Mouse (Mus musculus): ENCODE measurements around the gene Ntng1. TPM values are rescaled to one million over a fixed set of nuclear protein-coding genes. Genes with fewer than 3 reads are reported as not detected.

Ntng1 gene
- polyA plus RNA-seq, 1 experiment = 1.6 TPM

DNA sequence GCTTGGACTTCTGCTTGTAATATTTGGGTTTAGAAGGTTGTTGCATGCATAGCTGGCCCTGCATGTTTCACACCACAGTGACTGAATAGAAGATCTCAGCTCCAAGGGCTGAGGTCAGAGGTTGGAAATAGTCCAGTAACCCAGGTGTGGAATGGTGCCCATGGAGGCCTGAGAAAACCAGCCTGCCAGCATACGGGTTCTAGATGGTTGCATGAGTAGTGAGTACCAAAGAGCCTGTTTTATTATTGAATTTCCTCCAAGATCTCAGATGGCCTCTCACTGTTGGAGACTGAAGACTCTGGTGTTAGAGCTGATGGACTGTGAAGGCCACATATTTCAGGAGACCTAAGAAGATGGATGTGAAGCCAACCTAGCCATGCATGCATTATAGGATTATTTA lies 285.5 kb downstream of the Ntng1 start:
- H3K9ac ChIP-seq (ENCODE audit: low read depth, poor library complexity, severe bottlenecking) = no peak overlapping the region
- H3K9me3 ChIP-seq (replicated peaks; ENCODE audit: control insufficient read depth, insufficient read depth, low read length, poor library complexity, severe bottlenecking) = no peaks in the 10 kb centered on the region
- no peak overlapping the region for H3K4me3 ChIP-seq (ENCODE audit: low read depth, low read length)
- H3K4me1 ChIP-seq (ENCODE audit: control insufficient read depth, insufficient read depth, low read length) = no peaks in the 10 kb centered on the region
- no peak overlapping the region for H3K27ac ChIP-seq (ENCODE audit: insufficient read depth, low read length)
- no peaks in the 10 kb centered on the region for H3K27me3 ChIP-seq (ENCODE audit: control insufficient read depth, insufficient read depth, low read length, poor library complexity, severe bottlenecking)
- no peaks in the 10 kb centered on the region for H3K36me3 ChIP-seq (ENCODE audit: control insufficient read depth, insufficient read depth, low read length, poor library complexity, severe bottlenecking)
- TF ChIP-seq POLR2A (IDR thresholded peaks at IDR 0.05; ENCODE audit: insufficient read depth, low read length) (no peak), EP300 (IDR thresholded peaks at IDR 0.05; ENCODE audit: insufficient read depth, low read depth, low read length) (no peak), CTCF (IDR thresholded peaks at IDR 0.05; ENCODE audit: low read depth, low read length) (no peak)

DNA sequence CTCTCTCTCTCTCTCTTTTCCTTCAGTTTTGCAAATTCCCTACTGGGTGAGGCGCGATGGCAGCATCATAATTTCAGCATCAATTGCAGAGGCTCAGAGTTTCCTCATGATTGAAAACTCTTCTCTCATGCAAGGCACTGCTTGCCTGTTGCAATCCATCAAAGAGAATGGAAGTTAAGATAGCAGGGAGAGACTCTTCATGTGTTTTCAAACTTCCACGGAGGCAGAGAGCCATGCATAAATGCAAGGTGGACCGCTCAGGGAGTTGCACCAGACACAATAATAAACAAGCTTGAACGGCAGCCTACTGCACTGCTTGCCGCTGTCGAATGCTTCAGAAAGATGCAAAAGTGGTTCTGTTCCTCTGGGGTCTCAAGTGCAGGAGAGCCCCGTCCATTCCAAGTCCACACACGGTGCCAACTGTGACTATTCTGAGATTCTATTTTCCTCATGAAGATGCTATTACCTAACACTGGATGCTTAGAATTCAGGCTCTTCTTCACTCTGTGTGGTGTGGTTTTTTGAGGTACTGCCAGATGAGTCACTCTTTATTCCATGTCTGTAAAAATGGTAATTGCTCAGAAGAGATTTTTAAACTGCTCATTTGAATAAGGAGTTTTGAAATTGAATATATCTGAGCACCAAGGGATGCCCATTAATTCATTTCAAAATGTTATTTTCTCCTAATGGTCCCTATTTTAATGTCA lies 289.2 kb downstream of the Ntng1 start:
- no peak overlapping the region for H3K27ac ChIP-seq (ENCODE audit: insufficient read depth, low read length)
- no peaks in the 10 kb centered on the region for H3K36me3 ChIP-seq (ENCODE audit: control insufficient read depth, insufficient read depth, low read length, poor library complexity, severe bottlenecking)
- TF ChIP-seq POLR2A (IDR thresholded peaks at IDR 0.05; ENCODE audit: insufficient read depth, low read length) (no peak), EP300 (IDR thresholded peaks at IDR 0.05; ENCODE audit: insufficient read depth, low read depth, low read length) (no peak), CTCF (IDR thresholded peaks at IDR 0.05; ENCODE audit: low read depth, low read length) (no peak)
- H3K9ac ChIP-seq (ENCODE audit: low read depth, poor library complexity, severe bottlenecking) = no peak overlapping the region
- H3K4me3 ChIP-seq (ENCODE audit: low read depth, low read length) = no peak overlapping the region
- H3K4me1 ChIP-seq (ENCODE audit: control insufficient read depth, insufficient read depth, low read length) = no peaks in the 10 kb centered on the region
- H3K27me3 ChIP-seq (ENCODE audit: control insufficient read depth, insufficient read depth, low read length, poor library complexity, severe bottlenecking) = no peaks in the 10 kb centered on the region
- H3K9me3 ChIP-seq (replicated peaks; ENCODE audit: control insufficient read depth, insufficient read depth, low read length, poor library complexity, severe bottlenecking) = no peaks in the 10 kb centered on the region

DNA sequence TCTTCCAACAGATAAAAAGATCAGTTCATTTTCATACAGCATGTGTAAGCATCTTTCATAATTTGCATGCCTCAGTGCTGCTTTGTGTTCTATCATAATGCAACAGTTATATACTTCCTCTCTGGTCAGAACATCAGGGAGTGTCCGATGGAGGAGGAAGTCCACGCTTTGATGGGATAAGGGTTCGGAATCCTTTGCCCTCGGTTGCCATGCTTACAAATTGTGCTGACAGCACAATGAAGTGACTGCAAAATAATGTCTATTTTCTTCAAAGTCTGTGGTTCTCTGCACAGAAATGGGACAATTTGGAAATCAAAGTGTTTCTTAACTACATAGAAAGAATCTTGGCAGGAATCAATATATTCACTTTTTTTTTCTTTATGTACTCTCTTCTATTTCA lies 297.2 kb downstream of the Ntng1 start:
- no peaks in the 10 kb centered on the region for H3K9me3 ChIP-seq (replicated peaks; ENCODE audit: control insufficient read depth, insufficient read depth, low read length, poor library complexity, severe bottlenecking)
- no peak overlapping the region for H3K9ac ChIP-seq (ENCODE audit: low read depth, poor library complexity, severe bottlenecking)
- H3K27ac ChIP-seq (ENCODE audit: insufficient read depth, low read length) = no peak overlapping the region
- no peaks in the 10 kb centered on the region for H3K27me3 ChIP-seq (ENCODE audit: control insufficient read depth, insufficient read depth, low read length, poor library complexity, severe bottlenecking)
- TF ChIP-seq EP300 (IDR thresholded peaks at IDR 0.05; ENCODE audit: insufficient read depth, low read depth, low read length) = no peak
- TF ChIP-seq POLR2A (IDR thresholded peaks at IDR 0.05; ENCODE audit: insufficient read depth, low read length) = no peak
- TF ChIP-seq CTCF (IDR thresholded peaks at IDR 0.05; ENCODE audit: low read depth, low read length) = no peak
- H3K36me3 ChIP-seq (ENCODE audit: control insufficient read depth, insufficient read depth, low read length, poor library complexity, severe bottlenecking) = no peaks in the 10 kb centered on the region
- H3K4me3 ChIP-seq (ENCODE audit: low read depth, low read length) = no peak overlapping the region
- no peaks in the 10 kb centered on the region for H3K4me1 ChIP-seq (ENCODE audit: control insufficient read depth, insufficient read depth, low read length)

DNA sequence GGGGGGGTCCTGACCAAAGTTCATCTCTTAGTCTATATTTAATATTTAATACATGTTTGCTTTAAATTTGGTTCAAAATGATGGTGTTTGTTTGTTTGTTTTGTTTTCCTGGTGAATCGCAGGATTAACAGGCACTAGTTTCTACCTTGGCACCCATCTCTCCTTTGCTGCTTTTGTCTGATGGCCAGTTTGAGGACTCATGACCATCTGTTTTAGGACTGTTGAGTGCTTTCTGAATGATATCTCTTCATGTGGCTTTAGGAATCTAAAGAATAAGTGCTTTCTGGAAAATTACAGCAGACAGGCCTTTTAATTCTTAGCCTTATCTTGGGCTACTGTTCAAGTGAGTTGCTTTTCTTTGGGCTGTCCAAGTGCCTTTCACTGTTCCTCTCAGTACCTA lies 318.0 kb downstream of the Ntng1 start:
- H3K9me3 ChIP-seq (replicated peaks; ENCODE audit: control insufficient read depth, insufficient read depth, low read length, poor library complexity, severe bottlenecking) = no peaks in the 10 kb centered on the region
- no peak overlapping the region for H3K4me3 ChIP-seq (ENCODE audit: low read depth, low read length)
- H3K4me1 ChIP-seq (ENCODE audit: control insufficient read depth, insufficient read depth, low read length) = no peaks in the 10 kb centered on the region
- no peak overlapping the region for H3K27ac ChIP-seq (ENCODE audit: insufficient read depth, low read length)
- no peaks in the 10 kb centered on the region; the same call in 1 of the 2 replicates for H3K27me3 ChIP-seq (ENCODE audit: control insufficient read depth, insufficient read depth, low read length, poor library complexity, severe bottlenecking)
- no peaks in the 10 kb centered on the region for H3K36me3 ChIP-seq (ENCODE audit: control insufficient read depth, insufficient read depth, low read length, poor library complexity, severe bottlenecking)
- H3K9ac ChIP-seq (ENCODE audit: low read depth, poor library complexity, severe bottlenecking) = no peak overlapping the region
- TF ChIP-seq POLR2A (IDR thresholded peaks at IDR 0.05; ENCODE audit: insufficient read depth, low read length) (no peak), CTCF (IDR thresholded peaks at IDR 0.05; ENCODE audit: low read depth, low read length) (no peak), EP300 (IDR thresholded peaks at IDR 0.05; ENCODE audit: insufficient read depth, low read depth, low read length) (no peak)

DNA sequence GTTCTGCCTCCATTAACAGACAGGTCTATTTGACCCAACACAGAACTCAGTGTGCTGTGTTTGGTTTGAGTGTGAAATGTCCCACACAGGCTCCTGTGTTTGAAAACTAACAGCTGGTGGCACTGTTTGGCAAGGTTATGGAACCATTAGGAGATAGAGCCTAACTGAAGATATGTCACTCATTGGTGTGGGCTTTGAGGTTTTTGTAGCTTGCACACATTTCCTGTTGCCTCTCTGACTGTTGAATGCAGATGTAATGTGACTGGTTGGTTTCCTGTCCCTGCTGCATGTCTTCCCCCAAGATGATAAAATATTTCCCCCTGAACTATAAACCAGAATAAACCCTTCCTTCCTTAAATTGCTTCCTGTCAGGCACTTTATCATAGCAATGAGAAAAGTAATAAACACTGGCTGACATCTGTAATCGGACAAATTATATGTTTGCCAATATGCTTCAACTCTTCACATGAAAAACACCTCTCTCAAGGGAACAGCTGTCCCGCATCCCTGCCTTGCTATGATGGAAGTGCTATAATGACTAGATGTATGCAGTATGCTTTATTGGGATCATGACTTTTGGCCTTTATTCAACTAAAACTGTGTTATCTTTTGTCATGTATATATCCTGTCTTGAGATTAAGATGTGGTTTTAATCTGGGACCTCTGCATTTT lies 320.9 kb downstream of the Ntng1 start:
- Histone ChIP-seq H3K9ac (ENCODE audit: low read depth, poor library complexity, severe bottlenecking) (no peak overlapping the region), H3K36me3 (ENCODE audit: control insufficient read depth, insufficient read depth, low read length, poor library complexity, severe bottlenecking) (no peaks in the 10 kb centered on the region), H3K4me3 (ENCODE audit: low read depth, low read length) (no peak overlapping the region), H3K27me3 (ENCODE audit: control insufficient read depth, insufficient read depth, low read length, poor library complexity, severe bottlenecking) (no peaks in the 10 kb centered on the region; the same call in 1 of the 2 replicates), H3K27ac (ENCODE audit: insufficient read depth, low read length) (no peak overlapping the region), H3K4me1 (ENCODE audit: control insufficient read depth, insufficient read depth, low read length) (no peaks in the 10 kb centered on the region), H3K9me3 (replicated peaks; ENCODE audit: control insufficient read depth, insufficient read depth, low read length, poor library complexity, severe bottlenecking) (no peaks in the 10 kb centered on the region)
- TF ChIP-seq POLR2A (IDR thresholded peaks at IDR 0.05; ENCODE audit: insufficient read depth, low read length) (no peak), CTCF (IDR thresholded peaks at IDR 0.05; ENCODE audit: low read depth, low read length) (no peak), EP300 (IDR thresholded peaks at IDR 0.05; ENCODE audit: insufficient read depth, low read depth, low read length) (no peak)
